Mouse (Mus musculus) layer of hippocampus, postnatal 25 days (tissue): Measurements from ENCODE around the gene Clic1. TPM values are rescaled to one million over a fixed set of nuclear protein-coding genes. Genes with fewer than 3 reads are reported as not detected.

ENCODE experiments used
- DNase-seq, 2 experiments: peaks; one replicate each; pipeline ENCODE4 v3.0.0; 2022; ENCODE audit warnings: mixed read lengths in 2 of 2, low spot score in 1 of 2; ENCODE audit errors: extremely low spot score in 1 of 2
- total RNA-seq, 2 experiments: library from RNA; stranded (reverse); gene quantifications; 2 replicates each; pipeline ENCODE4 v1.2.3; 2021

Gene Clic1
- total RNA-seq, 2 experiments from 2014 or later = 9.7 to 10.1 TPM

- DNase-seq = no peak
These were observed 10.3 kb downstream of the Clic1 start for GRCm38 (mm10) chr17:35060071-35060470.

GRCm38 (mm10) chr17:35060737-35061297 is 11.1 kb downstream of the Clic1 start:
- DNase-seq = no peak

GRCm38 (mm10) chr17:35061299-35061698 is 11.5 kb downstream of the Clic1 start:
- DNase-seq = no peak

- DNase-seq = no peak
These were observed 13.7 kb downstream of the Clic1 start for GRCm38 (mm10) chr17:35063466-35063865.

GRCm38 (mm10) chr17:35064378-35064877 is 14.7 kb downstream of the Clic1 start:
- no peak for DNase-seq

GRCm38 (mm10) chr17:35064951-35065947 is 15.5 kb downstream of the Clic1 start, which contains the start of gene Ly6g6c:
TSS of gene Ly6g6c (plus strand) at chr17:35065388.
- DNase-seq = no peak

- DNase-seq = no peak
These were observed 16.3 kb downstream of the Clic1 start, which contains the start of gene Mpig6b for GRCm38 (mm10) chr17:35066084-35066483. TSS of gene Mpig6b (minus strand) at chr17:35066184.

- no peak for DNase-seq
These were observed 18.6 kb downstream of the Clic1 start for GRCm38 (mm10) chr17:35068213-35068914.

GRCm38 (mm10) chr17:35070556-35071229 is 20.9 kb downstream of the Clic1 start:
- DNase-seq = no peak

GRCm38 (mm10) chr17:35071454-35071853 is 21.7 kb downstream of the Clic1 start:
- no peak for DNase-seq

- DNase-seq = no peak
These were observed 24.3 kb downstream of the Clic1 start for GRCm38 (mm10) chr17:35074097-35074496.

GRCm38 (mm10) chr17:35076507-35077176 is 26.9 kb downstream of the Clic1 start, which contains the start of gene Ly6g6e:
TSS of gene Ly6g6e (plus strand) at chr17:35076902.
- no peak for DNase-seq

GRCm38 (mm10) chr17:35077285-35077684 is 27.5 kb downstream of the Clic1 start:
- no peak for DNase-seq

GRCm38 (mm10) chr17:35077786-35078233 is 28.0 kb downstream of the Clic1 start, which contains the start of gene Ly6g6d:
TSS of gene Ly6g6d (minus strand) at chr17:35078065.
- no peak for DNase-seq

- no peak for DNase-seq
These were observed 30.0 kb downstream of the Clic1 start for GRCm38 (mm10) chr17:35079778-35080177.

- no peak for DNase-seq
These were observed 30.5 kb downstream of the Clic1 start for GRCm38 (mm10) chr17:35080248-35080647.

GRCm38 (mm10) chr17:35080710-35081109 is 30.9 kb downstream of the Clic1 start:
- no peak for DNase-seq

GRCm38 (mm10) chr17:35082841-35083576 is 33.2 kb downstream of the Clic1 start:
- DNase-seq = no peak
